Mouse (Mus musculus): ENCODE data around the gene Syt2. TPM values are rescaled to one million over a fixed set of nuclear protein-coding genes. Genes with fewer than 3 reads are reported as not detected.

Syt2 gene
- polyA plus RNA-seq, 1 experiment from 2014 or later, result 2.9 TPM

DNA sequence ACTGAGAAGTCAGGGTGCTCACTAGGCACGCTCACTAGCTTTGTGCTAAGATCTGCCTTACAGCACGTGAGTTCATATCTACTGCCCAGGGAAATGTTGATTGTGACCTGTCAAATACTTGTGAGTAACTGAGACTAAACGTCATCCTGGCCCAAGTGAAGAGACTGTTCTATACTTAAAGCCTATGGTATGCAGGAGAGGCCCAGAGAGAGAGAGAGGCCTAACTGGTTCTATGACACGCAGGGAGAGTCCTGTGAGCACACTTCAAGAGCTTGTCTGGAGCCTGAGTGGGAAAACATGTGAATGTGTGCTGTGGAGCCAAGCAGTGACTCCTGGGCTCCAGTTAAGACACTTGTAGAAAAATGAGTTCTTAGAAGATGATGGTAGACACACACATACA lies 137.5 kb downstream of the Syt2 start:
- DNase-seq (ENCODE audit: low spot score) (no peak), ATAC-seq (ENCODE audit: insufficient read depth, low FRiP score, low TSS enrichment) (no peak)
- Histone ChIP-seq H3K9ac (ENCODE audit: low read length) (no peak overlapping the region), H3K4me1 (ENCODE audit: control insufficient read depth, insufficient read depth, low read length) (no peaks in the 10 kb centered on the region; the same call in 1 of the 2 replicates), H3K4me2 (ENCODE audit: low read depth) (no peak overlapping the region), H3K9me3 (ENCODE audit: control insufficient read depth, low read length) (no peaks in the 10 kb centered on the region), H3K27ac (ENCODE audit: low read depth, low read length) (no peak overlapping the region), H3K27me3 (ENCODE audit: control insufficient read depth, insufficient read depth, low read length) (no peaks in the 10 kb centered on the region), H3K4me3 (ENCODE audit: low read depth, low read length) (no peak overlapping the region), H3K36me3 (ENCODE audit: control insufficient read depth, insufficient read depth, low read length) (no peaks in the 10 kb centered on the region)
- WGBS, result 87% methylated on average over 4 of the region's 4 CpGs

- DNase-seq (ENCODE audit: low spot score), result no peak
- no peak overlapping the region for H3K27ac ChIP-seq (ENCODE audit: low read depth, low read length)
- H3K27me3 ChIP-seq (ENCODE audit: control insufficient read depth, insufficient read depth, low read length), result no peaks in the 10 kb centered on the region
- H3K9ac ChIP-seq (ENCODE audit: low read length), result no peak overlapping the region
- 82% methylated on average over 6 of the region's 6 CpGs for WGBS
- no peak overlapping the region for H3K4me2 ChIP-seq (ENCODE audit: low read depth)
- H3K36me3 ChIP-seq (ENCODE audit: control insufficient read depth, insufficient read depth, low read length), result no peaks in the 10 kb centered on the region
- H3K9me3 ChIP-seq (ENCODE audit: control insufficient read depth, low read length), result no peaks in the 10 kb centered on the region
- H3K4me3 ChIP-seq (ENCODE audit: low read depth, low read length), result no peak overlapping the region
- no peak for ATAC-seq (ENCODE audit: insufficient read depth, low FRiP score, low TSS enrichment)
- no peaks in the 10 kb centered on the region; the same call in 1 of the 2 replicates for H3K4me1 ChIP-seq (ENCODE audit: control insufficient read depth, insufficient read depth, low read length)
Measured at GRCm38 (mm10) chr1:134784481-134784880, 138.0 kb downstream of the Syt2 start.

DNA sequence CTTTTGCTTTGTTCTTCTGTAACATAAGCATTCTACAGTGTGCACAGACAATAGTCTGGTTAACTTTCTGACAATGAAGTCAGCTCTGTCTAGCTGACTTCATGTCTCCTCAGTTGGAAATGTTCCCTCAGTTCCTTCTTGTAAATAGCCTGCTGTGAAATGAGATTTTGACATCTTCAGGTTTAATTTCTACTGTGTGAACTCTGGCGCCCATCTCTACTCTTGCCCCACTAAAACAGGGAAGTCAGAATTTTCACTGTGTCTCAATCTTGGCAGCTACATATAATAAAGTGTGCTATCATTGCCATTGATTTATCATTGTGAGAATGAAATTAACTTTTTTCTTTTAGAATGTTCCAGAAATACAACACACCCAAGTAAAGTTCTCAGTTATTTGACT lies 138.4 kb downstream of the Syt2 start:
- no peaks in the 10 kb centered on the region for H3K9me3 ChIP-seq (ENCODE audit: control insufficient read depth, low read length)

DNA sequence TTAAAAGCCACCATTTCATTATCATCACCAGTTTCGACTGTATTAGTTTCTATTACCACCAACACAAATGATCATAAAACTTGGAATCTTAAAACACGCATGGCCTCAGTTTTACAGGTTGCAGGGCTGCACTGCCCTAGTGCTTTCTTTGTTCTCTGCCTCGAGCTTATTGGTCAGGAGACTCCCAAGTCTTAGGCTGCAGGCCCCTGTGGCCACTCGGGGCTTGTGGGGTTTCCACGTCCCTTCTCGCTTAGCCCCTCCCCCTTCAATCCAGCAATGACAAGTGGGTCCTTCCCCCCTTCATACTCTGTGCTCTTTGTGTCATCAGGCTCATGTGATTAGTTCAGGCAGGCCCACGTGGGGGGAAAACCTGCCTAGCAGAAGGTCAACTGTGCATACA lies 141.6 kb downstream of the Syt2 start:
- H3K9ac ChIP-seq (ENCODE audit: low read length), result no peak overlapping the region
- no peaks in the 10 kb centered on the region; the same call in 1 of the 2 replicates for H3K4me1 ChIP-seq (ENCODE audit: control insufficient read depth, insufficient read depth, low read length)
- no peak overlapping the region for H3K27ac ChIP-seq (ENCODE audit: low read depth, low read length)
- no peak for ATAC-seq (ENCODE audit: insufficient read depth, low FRiP score, low TSS enrichment)
- H3K4me3 ChIP-seq (ENCODE audit: low read depth, low read length), result no peak overlapping the region
- DNase-seq (ENCODE audit: low spot score), result no peak
- WGBS, result 56% methylated on average over 7 of the region's 7 CpGs
- H3K9me3 ChIP-seq (ENCODE audit: control insufficient read depth, low read length), result no peaks in the 10 kb centered on the region
- H3K36me3 ChIP-seq (ENCODE audit: control insufficient read depth, insufficient read depth, low read length), result no peaks in the 10 kb centered on the region
- H3K4me2 ChIP-seq (ENCODE audit: low read depth), result no peak overlapping the region
- no peaks in the 10 kb centered on the region for H3K27me3 ChIP-seq (ENCODE audit: control insufficient read depth, insufficient read depth, low read length)

More for the DNA sequence above, 138.4 kb downstream of the Syt2 start:
- Histone ChIP-seq H3K4me1 (ENCODE audit: control insufficient read depth, insufficient read depth, low read length) (no peaks in the 10 kb centered on the region; the same call in 1 of the 2 replicates), H3K36me3 (ENCODE audit: control insufficient read depth, insufficient read depth, low read length) (no peaks in the 10 kb centered on the region), H3K4me2 (ENCODE audit: low read depth) (no peak overlapping the region), H3K4me3 (ENCODE audit: low read depth, low read length) (no peak overlapping the region), H3K27ac (ENCODE audit: low read depth, low read length) (no peak overlapping the region), H3K9ac (ENCODE audit: low read length) (no peak overlapping the region), H3K27me3 (ENCODE audit: control insufficient read depth, insufficient read depth, low read length) (no peaks in the 10 kb centered on the region)
- ATAC-seq (ENCODE audit: insufficient read depth, low FRiP score, low TSS enrichment) (no peak), DNase-seq (ENCODE audit: low spot score) (no peak)
- WGBS, result 88% methylated on average over 1 of the region's 1 CpGs

DNA sequence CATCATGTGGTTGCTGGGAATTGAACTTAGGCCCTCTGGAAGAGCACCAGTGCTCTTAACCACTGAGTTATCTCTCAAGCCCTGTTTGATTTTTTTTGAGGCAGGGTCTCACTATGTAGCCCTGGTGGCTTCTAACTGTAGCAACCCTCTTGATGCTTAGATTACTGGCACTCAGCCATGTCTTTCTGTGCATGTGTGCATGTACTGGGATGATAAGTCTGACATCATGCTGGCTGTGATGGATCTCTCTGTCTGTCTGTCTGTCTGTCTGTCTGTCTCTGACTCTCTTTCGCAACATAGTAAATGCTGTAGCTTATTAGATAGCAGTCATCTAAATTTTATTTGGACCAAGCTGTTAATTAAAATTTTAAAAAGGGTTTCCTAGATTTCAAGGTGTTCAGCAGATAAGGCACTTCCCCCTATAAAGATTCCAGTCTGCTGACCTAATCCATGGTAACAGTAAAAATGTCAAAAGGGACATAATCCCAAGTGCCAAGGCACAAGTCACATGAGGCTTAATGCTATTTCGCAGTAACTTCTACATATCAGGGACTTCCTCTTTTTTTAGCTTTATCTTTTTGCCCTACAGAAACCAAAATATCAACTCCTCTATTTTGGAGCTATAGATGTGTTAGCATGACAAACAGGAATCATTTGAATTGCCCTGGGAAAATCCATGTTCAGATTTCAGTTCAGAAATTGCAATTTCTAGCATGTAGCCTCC lies 144.4 kb downstream of the Syt2 start:
- DNase-seq (ENCODE audit: low spot score) (no peak), ATAC-seq (ENCODE audit: insufficient read depth, low FRiP score, low TSS enrichment) (no peak)
- Histone ChIP-seq H3K4me2 (ENCODE audit: low read depth) (no peak overlapping the region), H3K9ac (ENCODE audit: low read length) (no peak overlapping the region), H3K4me1 (ENCODE audit: control insufficient read depth, insufficient read depth, low read length) (no peaks in the 10 kb centered on the region; the same call in 1 of the 2 replicates), H3K36me3 (ENCODE audit: control insufficient read depth, insufficient read depth, low read length) (no peaks in the 10 kb centered on the region), H3K9me3 (ENCODE audit: control insufficient read depth, low read length) (no peaks in the 10 kb centered on the region), H3K27me3 (ENCODE audit: control insufficient read depth, insufficient read depth, low read length) (no peaks in the 10 kb centered on the region), H3K4me3 (ENCODE audit: low read depth, low read length) (no peak overlapping the region), H3K27ac (ENCODE audit: low read depth, low read length) (no peak overlapping the region)
- WGBS, result 94% methylated on average over 2 of the region's 2 CpGs

- Histone ChIP-seq H3K9ac (ENCODE audit: low read length) (no peak overlapping the region), H3K4me1 (ENCODE audit: control insufficient read depth, insufficient read depth, low read length) (no peaks in the 10 kb centered on the region), H3K27me3 (ENCODE audit: control insufficient read depth, insufficient read depth, low read length) (no peaks in the 10 kb centered on the region), H3K4me3 (ENCODE audit: low read depth, low read length) (no peak overlapping the region), H3K27ac (ENCODE audit: low read depth, low read length) (no peak overlapping the region), H3K4me2 (ENCODE audit: low read depth) (no peak overlapping the region), H3K36me3 (ENCODE audit: control insufficient read depth, insufficient read depth, low read length) (no peaks in the 10 kb centered on the region), H3K9me3 (ENCODE audit: control insufficient read depth, low read length) (no peaks in the 10 kb centered on the region)
- ATAC-seq (ENCODE audit: insufficient read depth, low FRiP score, low TSS enrichment) (no peak), DNase-seq (ENCODE audit: low spot score) (no peak)
Measured at GRCm38 (mm10) chr1:134791456-134791855, 145.0 kb downstream of the Syt2 start.

GRCm38 (mm10) chr1:134796076-134796475 lies 149.6 kb downstream of the Syt2 start:
- H3K4me1 ChIP-seq (ENCODE audit: control insufficient read depth, insufficient read depth, low read length), result no peaks in the 10 kb centered on the region
- no peak for DNase-seq (ENCODE audit: low spot score)
- no peaks in the 10 kb centered on the region for H3K36me3 ChIP-seq (ENCODE audit: control insufficient read depth, insufficient read depth, low read length)
- H3K4me3 ChIP-seq (ENCODE audit: low read depth, low read length), result no peak overlapping the region
- no peak for ATAC-seq (ENCODE audit: insufficient read depth, low FRiP score, low TSS enrichment)
- H3K27me3 ChIP-seq (ENCODE audit: control insufficient read depth, insufficient read depth, low read length), result no peaks in the 10 kb centered on the region
- no peaks in the 10 kb centered on the region for H3K9me3 ChIP-seq (ENCODE audit: control insufficient read depth, low read length)
- no peak overlapping the region for H3K4me2 ChIP-seq (ENCODE audit: low read depth)
- no peak overlapping the region for H3K27ac ChIP-seq (ENCODE audit: low read depth, low read length)
- 95% methylated on average over 1 of the region's 1 CpGs for WGBS
- no peak overlapping the region for H3K9ac ChIP-seq (ENCODE audit: low read length)

DNA sequence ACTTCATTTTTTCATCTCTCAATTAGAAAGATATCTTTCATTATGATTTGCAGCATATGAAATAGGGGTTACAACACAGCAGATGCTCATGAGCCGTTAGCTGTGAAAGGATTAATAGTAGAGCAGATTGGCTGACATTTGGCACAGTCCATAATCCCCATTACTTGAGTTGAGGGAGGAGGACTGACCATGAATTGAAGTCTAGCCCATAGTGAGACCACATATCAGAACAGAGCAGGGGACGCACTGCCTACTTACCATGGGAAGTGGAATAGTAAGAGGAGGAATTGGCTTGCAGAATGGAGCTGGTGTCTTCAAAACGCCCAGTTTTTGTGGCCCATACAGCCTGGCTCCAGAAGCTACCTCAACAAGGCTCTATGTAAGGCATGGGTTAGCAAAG lies 150.1 kb downstream of the Syt2 start:
- no peaks in the 10 kb centered on the region for H3K36me3 ChIP-seq (ENCODE audit: control insufficient read depth, insufficient read depth, low read length)
- ATAC-seq (ENCODE audit: insufficient read depth, low FRiP score, low TSS enrichment), result no peak
- no peak overlapping the region for H3K9ac ChIP-seq (ENCODE audit: low read length)
- H3K9me3 ChIP-seq (ENCODE audit: control insufficient read depth, low read length), result no peaks in the 10 kb centered on the region
- 80% methylated on average over 3 of the region's 3 CpGs for WGBS
- H3K27me3 ChIP-seq (ENCODE audit: control insufficient read depth, insufficient read depth, low read length), result no peaks in the 10 kb centered on the region
- no peak overlapping the region for H3K27ac ChIP-seq (ENCODE audit: low read depth, low read length)
- no peak for DNase-seq (ENCODE audit: low spot score)
- H3K4me2 ChIP-seq (ENCODE audit: low read depth), result no peak overlapping the region
- no peak overlapping the region for H3K4me3 ChIP-seq (ENCODE audit: low read depth, low read length)
- no peaks in the 10 kb centered on the region for H3K4me1 ChIP-seq (ENCODE audit: control insufficient read depth, insufficient read depth, low read length)

- WGBS, result 92% methylated on average over 7 of the region's 7 CpGs
- H3K9me3 ChIP-seq (ENCODE audit: control insufficient read depth, low read length), result no peaks in the 10 kb centered on the region
- no peak overlapping the region for H3K9ac ChIP-seq (ENCODE audit: low read length)
- H3K27me3 ChIP-seq (ENCODE audit: control insufficient read depth, insufficient read depth, low read length), result no peaks in the 10 kb centered on the region
- no peak overlapping the region for H3K27ac ChIP-seq (ENCODE audit: low read depth, low read length)
- ATAC-seq (ENCODE audit: insufficient read depth, low FRiP score, low TSS enrichment), result no peak
- H3K4me2 ChIP-seq (ENCODE audit: low read depth), result no peak overlapping the region
- DNase-seq (ENCODE audit: low spot score), result no peak
- no peaks in the 10 kb centered on the region for H3K4me1 ChIP-seq (ENCODE audit: control insufficient read depth, insufficient read depth, low read length)
- no peaks in the 10 kb centered on the region for H3K36me3 ChIP-seq (ENCODE audit: control insufficient read depth, insufficient read depth, low read length)
- H3K4me3 ChIP-seq (ENCODE audit: low read depth, low read length), result no peak overlapping the region
Measured at GRCm38 (mm10) chr1:134801758-134802157, 155.3 kb downstream of the Syt2 start.
